Mouse (Mus musculus) ES-Bruce4 (cell line): Measurements from ENCODE around the gene Klhl29. TPM values are rescaled to one million over a fixed set of nuclear protein-coding genes. Genes with fewer than 3 reads are reported as not detected.

ENCODE experiments used
- H3K27ac ChIP-seq: 2 replicates; pipeline ENCODE4 v1.5.1; 2012; ENCODE audit warnings: low read length, inconsistent platforms; ENCODE audit not compliant: insufficient read depth
- H3K27me3 ChIP-seq: 2 replicates; pipeline ENCODE4 v1.6.1; 2012; ENCODE audit warnings: mild to moderate bottlenecking, low read length, inconsistent platforms; ENCODE audit not compliant: control insufficient read depth, poor library complexity, insufficient read depth, severe bottlenecking
- H3K36me3 ChIP-seq: 2 replicates; pipeline ENCODE4 v1.6.1; 2012; ENCODE audit warnings: inconsistent platforms, mild to moderate bottlenecking, low read length, moderate library complexity; ENCODE audit not compliant: control insufficient read depth, poor library complexity, insufficient read depth, severe bottlenecking
- H3K4me1 ChIP-seq: one replicate; pipeline ENCODE4 v1.8.1; 2011; ENCODE audit warnings: low read length; ENCODE audit not compliant: control insufficient read depth, insufficient read depth
- H3K4me3 ChIP-seq: 2 replicates; pipeline ENCODE4 v1.5.1; 2011; ENCODE audit warnings: low read depth, mild to moderate bottlenecking, low read length
- H3K9ac ChIP-seq: 2 replicates; pipeline ENCODE4 v1.6.1; 2012; ENCODE audit warnings: low read depth, mild to moderate bottlenecking, inconsistent platforms; ENCODE audit not compliant: poor library complexity, severe bottlenecking
- H3K9me3 ChIP-seq: replicated peaks from 2 replicates; pipeline ENCODE4 v1.6.1; 2012; ENCODE audit warnings: mild to moderate bottlenecking, low read length, inconsistent platforms; ENCODE audit not compliant: control insufficient read depth, poor library complexity, insufficient read depth, severe bottlenecking
- CTCF ChIP-seq: IDR thresholded peaks from one replicate; pipeline ENCODE4 v1.8.1; 2011; ENCODE audit warnings: low read depth, low read length
- EP300 ChIP-seq: IDR thresholded peaks from 2 replicates; pipeline ENCODE4 v1.6.1; 2011; ENCODE audit warnings: low read depth, low read length; ENCODE audit not compliant: insufficient read depth
- POLR2A ChIP-seq: IDR thresholded peaks from one replicate; pipeline ENCODE4 v1.8.1; 2011; ENCODE audit warnings: low read length; ENCODE audit not compliant: insufficient read depth
- polyA plus RNA-seq: library from polyadenylated mRNA; stranded (reverse); fragments of >200 nt; gene quantifications from 2 replicates; pipeline ENCODE4 v1.2.4, GENCODE M21; 2011; ENCODE audit warnings: low read depth; ENCODE audit not compliant: missing spikeins, insufficient read depth, insufficient read length

Klhl29 gene
- polyA plus RNA-seq, 1 experiment: 0.49 TPM

- Histone ChIP-seq H3K9me3 (no peaks in the 10 kb centered on the region), H3K27ac (no peak overlapping the region), H3K4me1 (no peaks in the 10 kb centered on the region), H3K36me3 (no peaks in the 10 kb centered on the region), H3K4me3 (no peak overlapping the region), H3K27me3 (no peaks in the 10 kb centered on the region), H3K9ac (no peak overlapping the region)
- TF ChIP-seq CTCF: no peak
Observed at GRCm38 (mm10) chr12:5301841-5302240, 73.6 kb downstream of the Klhl29 start.

- H3K27ac ChIP-seq: no peak overlapping the region
- H3K27me3 ChIP-seq: no peaks in the 10 kb centered on the region
- no peaks in the 10 kb centered on the region for H3K36me3 ChIP-seq
- no peaks in the 10 kb centered on the region for H3K4me1 ChIP-seq
- H3K9me3 ChIP-seq: no peaks in the 10 kb centered on the region
- no peak overlapping the region for H3K9ac ChIP-seq
- TF ChIP-seq CTCF (no peak), EP300 (no peak), POLR2A (no peak)
- H3K4me3 ChIP-seq: no peak overlapping the region
Observed at GRCm38 (mm10) chr12:5296422-5296821, 79.1 kb downstream of the Klhl29 start.

- Histone ChIP-seq H3K4me1 (no peaks in the 10 kb centered on the region), H3K27me3 (no peaks in the 10 kb centered on the region), H3K27ac (no peak overlapping the region), H3K9me3 (no peaks in the 10 kb centered on the region), H3K9ac (no peak overlapping the region), H3K36me3 (no peaks in the 10 kb centered on the region), H3K4me3 (no peak overlapping the region)
- TF ChIP-seq POLR2A: no peak
- TF ChIP-seq EP300: no peak
- no peak for TF ChIP-seq CTCF
Observed at GRCm38 (mm10) chr12:5292316-5292715, 83.2 kb downstream of the Klhl29 start.

GRCm38 (mm10) chr12:5285579-5285978 is 89.9 kb downstream of the Klhl29 start:
- Histone ChIP-seq H3K4me3 (no peak overlapping the region), H3K9ac (no peak overlapping the region), H3K9me3 (no peaks in the 10 kb centered on the region), H3K36me3 (no peaks in the 10 kb centered on the region), H3K27ac (no peak overlapping the region), H3K27me3 (no peaks in the 10 kb centered on the region), H3K4me1 (no peaks in the 10 kb centered on the region)
- no peak for TF ChIP-seq EP300
- TF ChIP-seq POLR2A: no peak
- no peak for TF ChIP-seq CTCF

- Histone ChIP-seq H3K36me3 (no peaks in the 10 kb centered on the region), H3K9me3 (no peaks in the 10 kb centered on the region), H3K9ac (no peak overlapping the region), H3K27me3 (no peaks in the 10 kb centered on the region), H3K4me3 (no peak overlapping the region), H3K4me1 (no peaks in the 10 kb centered on the region), H3K27ac (no peak overlapping the region)
- TF ChIP-seq EP300 (no peak), CTCF (no peak), POLR2A (no peak)
Observed at GRCm38 (mm10) chr12:5284961-5285360, 90.5 kb downstream of the Klhl29 start.

- no peak overlapping the region for H3K9ac ChIP-seq
- H3K27ac ChIP-seq: no peak overlapping the region
- H3K36me3 ChIP-seq: no peaks in the 10 kb centered on the region
- H3K9me3 ChIP-seq: no peaks in the 10 kb centered on the region
- H3K27me3 ChIP-seq: no peaks in the 10 kb centered on the region
- no peak for TF ChIP-seq CTCF
- no peak for TF ChIP-seq EP300
- no peak for TF ChIP-seq POLR2A
- H3K4me1 ChIP-seq: no peaks in the 10 kb centered on the region
- H3K4me3 ChIP-seq: no peak overlapping the region
Observed at GRCm38 (mm10) chr12:5283654-5284053, 91.8 kb downstream of the Klhl29 start.
